Mouse (Mus musculus) layer of hippocampus, adult 18-20 months (tissue): ENCODE measurements at regions not wholly inside any gene's neighbourhood (a gene's known extent, or its start where the extent isn't known, plus 50 kb on each side); places are given as distances from the start of the nearest gene placed in this dataset.
A peak's percentile ranks its signal among the peaks of the same experiment; 100 is the strongest.

Experiments used
- DNase-seq, 2 experiments: peaks; one replicate each; pipeline ENCODE4 v3.0.0; 2022; ENCODE audit warnings: low spot score in 2 of 2

- no peak for DNase-seq
Observed at GRCm38 (mm10) chr19:22027577-22027976, 111.3 kb upstream of the Trpm3 start.

- peak; percentile 8 to 50 for DNase-seq
Observed at GRCm38 (mm10) chr19:22047657-22048056, 91.2 kb upstream of the Trpm3 start.

- DNase-seq = peak in 1 of 2 experiments; percentile 23
Observed at GRCm38 (mm10) chr19:22066302-22066701, 72.5 kb upstream of the Trpm3 start.

- no peak for DNase-seq
Observed at GRCm38 (mm10) chr19:22070246-22071030, 68.4 kb upstream of the Trpm3 start.

GRCm38 (mm10) chr19:22071701-22072100 is 67.1 kb upstream of the Trpm3 start:
- no peak for DNase-seq

GRCm38 (mm10) chr19:22074042-22074441 is 64.8 kb upstream of the Trpm3 start:
- DNase-seq = peak in 1 of 2 experiments; percentile 12

- DNase-seq = peak; percentile 26 to 53
Observed at GRCm38 (mm10) chr19:22081448-22081847, 57.4 kb upstream of the Trpm3 start.
